Mouse (Mus musculus): ENCODE results near the gene Ino80d. TPM values are rescaled to one million over a fixed set of nuclear protein-coding genes. Genes with fewer than 3 reads are reported as not detected.

Ino80d gene
- polyA plus RNA-seq, 1 experiment from 2014 or later = 10.5 TPM

GRCm38 (mm10) chr1:63126206-63126605 is 11.7 kb upstream of the Ino80d start:
- peaks cover 5% of the 10 kb centered on the region; the same call in 1 of the 2 replicates for H3K4me1 ChIP-seq (ENCODE audit: control insufficient read depth, insufficient read depth, low read length)
- H3K27me3 ChIP-seq (ENCODE audit: control insufficient read depth, insufficient read depth, low read length) = no peaks in the 10 kb centered on the region
- WGBS = 90% methylated on average over 3 of the region's 3 CpGs
- no peak overlapping the region for H3K4me3 ChIP-seq (replicated peaks; ENCODE audit: low read length)
- 0 out of 2 replicates have a peak, but pooled peaks cover 9% of the 10 kb centered on the region for H3K36me3 ChIP-seq (ENCODE audit: control insufficient read depth, insufficient read depth, low read length)
- ATAC-seq (ENCODE audit: insufficient read depth, low FRiP score) = no peak
- H3K9me3 ChIP-seq (replicated peaks; ENCODE audit: control insufficient read depth, low read length) = no peaks in the 10 kb centered on the region
- no peak overlapping the region for H3K9ac ChIP-seq (ENCODE audit: low read length)
- H3K27ac ChIP-seq (ENCODE audit: low read length) = no peak overlapping the region
- no peak overlapping the region for H3K4me2 ChIP-seq (ENCODE audit: low read depth, low read length)

- Histone ChIP-seq H3K36me3 (ENCODE audit: control insufficient read depth, insufficient read depth, low read length) (peaks cover 27% of the 10 kb centered on the region), H3K4me3 (replicated peaks; ENCODE audit: low read length) (no peak overlapping the region), H3K4me1 (ENCODE audit: control insufficient read depth, insufficient read depth, low read length) (0 out of 2 replicates have a peak, but pooled peaks cover under 1% of the 10 kb centered on the region), H3K27ac (ENCODE audit: low read length) (peak overlapping the region; percentile 17; the same call in 1 of the 2 replicates), H3K9me3 (replicated peaks; ENCODE audit: control insufficient read depth, low read length) (no peaks in the 10 kb centered on the region), H3K27me3 (ENCODE audit: control insufficient read depth, insufficient read depth, low read length) (no peaks in the 10 kb centered on the region), H3K4me2 (ENCODE audit: low read depth, low read length) (no peak overlapping the region), H3K9ac (ENCODE audit: low read length) (no peak overlapping the region)
- WGBS = 56% methylated on average over 6 of the region's 6 CpGs
- ATAC-seq (ENCODE audit: insufficient read depth, low FRiP score) = peak; percentile 77; the same call in 1 of the 2 replicates
Observed at GRCm38 (mm10) chr1:63123823-63124450, 9.5 kb upstream of the Ino80d start.

GRCm38 (mm10) chr1:63122005-63122404 is 7.5 kb upstream of the Ino80d start:
- WGBS = 86% methylated on average over 6 of the region's 6 CpGs
- H3K9ac ChIP-seq (ENCODE audit: low read length) = no peak overlapping the region
- no peak for ATAC-seq (ENCODE audit: insufficient read depth, low FRiP score)

GRCm38 (mm10) chr1:63120382-63120781 is 5.9 kb upstream of the Ino80d start:
- WGBS = 90% methylated on average over 2 of the region's 2 CpGs
- Histone ChIP-seq H3K9me3 (replicated peaks; ENCODE audit: control insufficient read depth, low read length) (no peaks in the 10 kb centered on the region), H3K4me2 (ENCODE audit: low read depth, low read length) (no peak overlapping the region), H3K4me1 (ENCODE audit: control insufficient read depth, insufficient read depth, low read length) (peaks cover 10% of the 10 kb centered on the region; the same call in 1 of the 2 replicates), H3K27ac (ENCODE audit: low read length) (no peak overlapping the region), H3K4me3 (replicated peaks; ENCODE audit: low read length) (no peak overlapping the region), H3K9ac (ENCODE audit: low read length) (no peak overlapping the region), H3K27me3 (ENCODE audit: control insufficient read depth, insufficient read depth, low read length) (no peaks in the 10 kb centered on the region), H3K36me3 (ENCODE audit: control insufficient read depth, insufficient read depth, low read length) (peaks cover 33% of the 10 kb centered on the region)
- ATAC-seq (ENCODE audit: insufficient read depth, low FRiP score) = no peak

More at GRCm38 (mm10) chr1:63122005-63122404, 7.5 kb upstream of the Ino80d start:
- H3K27me3 ChIP-seq (ENCODE audit: control insufficient read depth, insufficient read depth, low read length) = no peaks in the 10 kb centered on the region
- no peaks in the 10 kb centered on the region for H3K9me3 ChIP-seq (replicated peaks; ENCODE audit: control insufficient read depth, low read length)
- H3K4me3 ChIP-seq (replicated peaks; ENCODE audit: low read length) = no peak overlapping the region
- H3K4me1 ChIP-seq (ENCODE audit: control insufficient read depth, insufficient read depth, low read length) = peaks cover 1% of the 10 kb centered on the region; the same call in 1 of the 2 replicates
- no peak overlapping the region for H3K4me2 ChIP-seq (ENCODE audit: low read depth, low read length)
- H3K27ac ChIP-seq (ENCODE audit: low read length) = no peak overlapping the region
- peaks cover 33% of the 10 kb centered on the region for H3K36me3 ChIP-seq (ENCODE audit: control insufficient read depth, insufficient read depth, low read length)

GRCm38 (mm10) chr1:63119675-63120074 is 5.2 kb upstream of the Ino80d start:
- no peak for ATAC-seq (ENCODE audit: insufficient read depth, low FRiP score)
- no peak overlapping the region for H3K27ac ChIP-seq (ENCODE audit: low read length)
- peaks cover 33% of the 10 kb centered on the region for H3K36me3 ChIP-seq (ENCODE audit: control insufficient read depth, insufficient read depth, low read length)
- no peak overlapping the region for H3K9ac ChIP-seq (ENCODE audit: low read length)
- H3K4me3 ChIP-seq (replicated peaks; ENCODE audit: low read length) = no peak overlapping the region
- H3K4me2 ChIP-seq (ENCODE audit: low read depth, low read length) = no peak overlapping the region
- peaks cover 10% of the 10 kb centered on the region; the same call in 1 of the 2 replicates for H3K4me1 ChIP-seq (ENCODE audit: control insufficient read depth, insufficient read depth, low read length)
- H3K9me3 ChIP-seq (replicated peaks; ENCODE audit: control insufficient read depth, low read length) = no peaks in the 10 kb centered on the region
- 86% methylated on average over 4 of the region's 4 CpGs for WGBS
- H3K27me3 ChIP-seq (ENCODE audit: control insufficient read depth, insufficient read depth, low read length) = no peaks in the 10 kb centered on the region

- Histone ChIP-seq H3K36me3 (ENCODE audit: control insufficient read depth, insufficient read depth, low read length) (peaks cover 17% of the 10 kb centered on the region), H3K9ac (ENCODE audit: low read length) (peak overlapping the region; percentile 37; the same call in 1 of the 2 replicates), H3K4me2 (ENCODE audit: low read depth, low read length) (peak overlapping the region; percentile 69), H3K27me3 (ENCODE audit: control insufficient read depth, insufficient read depth, low read length) (no peaks in the 10 kb centered on the region), H3K4me1 (ENCODE audit: control insufficient read depth, insufficient read depth, low read length) (peaks cover 19% of the 10 kb centered on the region; the same call in 1 of the 2 replicates), H3K9me3 (replicated peaks; ENCODE audit: control insufficient read depth, low read length) (no peaks in the 10 kb centered on the region), H3K4me3 (replicated peaks; ENCODE audit: low read length) (peak overlapping the region; percentile 89), H3K27ac (ENCODE audit: low read length) (peak overlapping the region; percentile 35; the same call in 1 of the 2 replicates)
- WGBS = 12% methylated on average over 3 of the region's 3 CpGs
- no peak for ATAC-seq (ENCODE audit: insufficient read depth, low FRiP score)
Observed at GRCm38 (mm10) chr1:63115540-63115939, 1.1 kb upstream of the Ino80d start.

GRCm38 (mm10) chr1:63115096-63115495 is 629 bp upstream of the Ino80d start:
- no peak for ATAC-seq (ENCODE audit: insufficient read depth, low FRiP score)
- Histone ChIP-seq H3K9me3 (replicated peaks; ENCODE audit: control insufficient read depth, low read length) (no peaks in the 10 kb centered on the region), H3K4me3 (replicated peaks; ENCODE audit: low read length) (peak overlapping the region; percentile 89), H3K27me3 (ENCODE audit: control insufficient read depth, insufficient read depth, low read length) (no peaks in the 10 kb centered on the region), H3K4me2 (ENCODE audit: low read depth, low read length) (peak overlapping the region; percentile 69), H3K4me1 (ENCODE audit: control insufficient read depth, insufficient read depth, low read length) (peaks cover 21% of the 10 kb centered on the region; the same call in 1 of the 2 replicates), H3K27ac (ENCODE audit: low read length) (peak overlapping the region; percentile 100), H3K36me3 (ENCODE audit: control insufficient read depth, insufficient read depth, low read length) (peaks cover 13% of the 10 kb centered on the region), H3K9ac (ENCODE audit: low read length) (peak overlapping the region; percentile 100; the same call in 1 of the 2 replicates)
- WGBS = 14% methylated on average over 4 of the region's 4 CpGs

GRCm38 (mm10) chr1:63113274-63114135 is 962 bp downstream of the Ino80d start:
- H3K27me3 ChIP-seq (ENCODE audit: control insufficient read depth, insufficient read depth, low read length) = no peaks in the 10 kb centered on the region
- no peaks in the 10 kb centered on the region for H3K9me3 ChIP-seq (replicated peaks; ENCODE audit: control insufficient read depth, low read length)
- H3K4me3 ChIP-seq (replicated peaks; ENCODE audit: low read length) = peak overlapping the region; percentile 89
- peak overlapping the region; percentile 100 for H3K27ac ChIP-seq (ENCODE audit: low read length)
- WGBS = under 1% methylated on average over 66 of the region's 92 CpGs
- peaks cover 6% of the 10 kb centered on the region; the same call in 1 of the 2 replicates for H3K36me3 ChIP-seq (ENCODE audit: control insufficient read depth, insufficient read depth, low read length)
- peaks cover 24% of the 10 kb centered on the region for H3K4me1 ChIP-seq (ENCODE audit: control insufficient read depth, insufficient read depth, low read length)
- peak overlapping the region; percentile 77 for H3K4me2 ChIP-seq (ENCODE audit: low read depth, low read length)
- H3K9ac ChIP-seq (ENCODE audit: low read length) = peak overlapping the region; percentile 100
- peak; percentile 63 for ATAC-seq (ENCODE audit: insufficient read depth, low FRiP score)

All from stomach, embryonic 16.5 days (tissue).